Mouse (Mus musculus) heart, embryonic 16.5 days (tissue): Measurements from ENCODE around the gene Dnajc6. TPM values are rescaled to one million over a fixed set of nuclear protein-coding genes. Genes with fewer than 3 reads are reported as not detected.
A peak's percentile ranks its signal among the peaks of the same experiment; 100 is the strongest.

Experiments
- ATAC-seq: fragments of 200-750 bp; cut with Nextera tagmentation; replicated peaks from 2 replicates; pipeline ENCODE4 v1.8.0; 2017; ENCODE audit warnings: moderate number of reproducible peaks; ENCODE audit not compliant: insufficient read depth, low FRiP score; ENCODE audit errors: extremely low read depth
- H3K27ac ChIP-seq: fragments of 300-500 bp; sonication (generic); 2 replicates; pipeline ENCODE4 v1.5.1; 2014; ENCODE audit warnings: mild to moderate bottlenecking, low read length, control low read depth, moderate library complexity
- H3K27me3 ChIP-seq: fragments of 300-500 bp; sonication (generic); 2 replicates; pipeline ENCODE4 v1.6.1; 2014; ENCODE audit warnings: low read length, mixed read lengths; ENCODE audit not compliant: control insufficient read depth, insufficient read depth
- H3K36me3 ChIP-seq: fragments of 300-500 bp; sonication (generic); 2 replicates; pipeline ENCODE4 v1.6.1; 2014; ENCODE audit not compliant: control insufficient read depth, insufficient read depth
- H3K4me1 ChIP-seq: fragments of 300-500 bp; sonication (generic); 2 replicates; pipeline ENCODE4 v1.6.1; 2014; ENCODE audit warnings: low read length, mixed read lengths; ENCODE audit not compliant: control insufficient read depth, insufficient read depth
- H3K4me2 ChIP-seq: fragments of 300-500 bp; sonication (generic); 2 replicates; pipeline ENCODE4 v1.6.1; 2014; ENCODE audit warnings: low read depth, mild to moderate bottlenecking, control low read depth, low read length
- H3K4me3 ChIP-seq: fragments of 300-500 bp; sonication (generic); 2 replicates; pipeline ENCODE4 v1.5.1; 2014; ENCODE audit warnings: mild to moderate bottlenecking, control low read depth, low read length
- H3K9ac ChIP-seq: fragments of 300-500 bp; sonication (generic); 2 replicates; pipeline ENCODE4 v1.6.1; 2014; ENCODE audit warnings: low read length, control low read depth
- H3K9me3 ChIP-seq: fragments of 300-500 bp; sonication (generic); replicated peaks from 2 replicates; pipeline ENCODE4 v1.6.1; 2016; ENCODE audit warnings: low read length; ENCODE audit not compliant: control insufficient read depth
- WGBS: fragments of 180-500 bp; shearing (Covaris S2); extraction: QIAGEN DNeasy Blood & Tissue Kit; methylation state at CpG from one replicate; pipeline ENCODE4 v1.1.7; 2014; 5-methylcytosine and 5-hydroxymethylcytosine counted together
- polyA plus RNA-seq: library from polyadenylated mRNA; unstranded; fragments of >200 nt; fragmentation: Nextera tagmentation; extraction: Ambion mirVana; gene quantifications from 2 replicates; pipeline ENCODE4 v1.2.1, GENCODE M21; 2015

The Dnajc6 gene
- polyA plus RNA-seq, 1 experiment from 2014 or later = 1.7 TPM

DNA sequence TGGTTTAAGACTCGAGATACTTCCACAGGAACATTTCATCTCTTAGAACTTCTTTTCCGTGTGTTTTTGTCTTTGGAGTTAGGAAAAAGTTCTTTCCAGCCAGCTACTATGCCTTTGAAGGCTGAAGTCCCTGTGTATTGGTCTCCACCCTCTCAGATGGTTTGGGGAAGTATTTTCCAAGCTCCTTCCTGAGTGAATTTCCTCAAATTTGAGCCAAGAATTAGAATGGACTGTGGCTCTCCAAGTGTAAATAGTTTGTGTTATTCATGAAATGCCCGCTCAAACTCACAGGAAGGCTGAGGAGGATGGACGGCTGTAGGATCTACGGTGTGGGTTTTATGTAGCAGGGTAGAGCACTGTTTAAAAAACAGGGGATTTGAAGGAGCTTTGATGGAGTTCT, 193.2 kb downstream of the Dnajc6 start:
- no peaks in the 10 kb centered on the region for H3K27me3 ChIP-seq
- 0 out of 2 replicates have a peak overlapping the region, but pooled peaks have one; percentile 10 for H3K27ac ChIP-seq
- WGBS = 62% methylated on average over 5 of the region's 5 CpGs
- H3K4me3 ChIP-seq = no peak overlapping the region
- no peaks in the 10 kb centered on the region for H3K4me1 ChIP-seq
- no peak for ATAC-seq
- no peak overlapping the region for H3K4me2 ChIP-seq
- no peak overlapping the region for H3K9ac ChIP-seq
- H3K9me3 ChIP-seq = no peaks in the 10 kb centered on the region
- no peaks in the 10 kb centered on the region for H3K36me3 ChIP-seq

Other genes starting within 250 kb of the Dnajc6 start
- 63.3 and 65.7 TPM in 2 replicates for gene Jak1, start 231.4 kb upstream of the Dnajc6 start, polyA plus RNA-seq
- 23.6 and 24.0 TPM in 2 replicates for gene Ak4, start 77.4 kb upstream of the Dnajc6 start, polyA plus RNA-seq
- gene Leprot, start 151.1 kb downstream of the Dnajc6 start, polyA plus RNA-seq = 79.0 and 80.8 TPM in 2 replicates
- gene Lepr, start 220.8 kb downstream of the Dnajc6 start, polyA plus RNA-seq = 1.9 and 2.2 TPM in 2 replicates